Mouse (Mus musculus): ENCODE results near the gene Pacsin2.

DNA sequence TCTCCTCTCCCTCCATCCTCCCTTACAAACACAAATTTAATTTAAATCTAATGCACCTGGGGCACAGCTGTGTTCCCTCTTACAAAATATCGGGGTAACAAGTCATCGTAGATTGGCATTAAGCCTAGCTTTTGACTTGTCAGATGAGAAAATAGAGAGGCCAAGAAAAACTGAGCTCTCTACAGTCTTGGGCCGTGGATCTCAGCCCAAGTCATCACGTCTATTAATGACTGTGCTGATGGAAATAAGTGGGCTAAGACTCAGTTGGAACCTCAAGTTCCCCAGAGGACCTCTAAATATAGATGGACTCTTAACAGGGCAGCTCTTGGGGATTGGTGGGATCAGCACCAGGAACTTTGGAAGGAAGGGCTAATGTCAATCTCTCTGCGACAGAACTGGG, 81.3 kb downstream of the Pacsin2 start:
- no peak for TF ChIP-seq CTCF (IDR thresholded peaks at IDR 0.05; ENCODE audit: low read depth, low read length)
- no peak for TF ChIP-seq POLR2A (IDR thresholded peaks at IDR 0.05; ENCODE audit: extremely low read depth, insufficient read depth, low read length)
